Mouse (Mus musculus): ENCODE data around the gene Topors.
"Not testable (repeated sequence)": the region's sequence is repeated elsewhere in the genome, so short reads cannot be mapped to it uniquely, and the experiment has no call there.

The Topors gene

GRCm38 (mm10) chr4:40269430-40270032 is at the start of gene Topors, which contains the start of gene Smim27:
Gene Topors (minus strand): TSS chr4:40269850.
Gene Smim27 (plus strand): TSS chr4:40269579.
- in situ Hi-C loops (cut with MboI, MseI), result loop anchor here (10.0 to 25.0 kb wide), 3 partner anchors 435 to 1468 kb away; partner anchors contain the start of genes Aptx and Arid3c

- in situ Hi-C loops (cut with MboI, MseI), result no loop called here
Measured at GRCm38 (mm10) chr4:40317404-40317803, 47.8 kb upstream of the Topors start.

GRCm38 (mm10) chr4:40313026-40313425 is 43.4 kb upstream of the Topors start:
- in situ Hi-C loops (cut with MboI, MseI), result no loop called here

DNA sequence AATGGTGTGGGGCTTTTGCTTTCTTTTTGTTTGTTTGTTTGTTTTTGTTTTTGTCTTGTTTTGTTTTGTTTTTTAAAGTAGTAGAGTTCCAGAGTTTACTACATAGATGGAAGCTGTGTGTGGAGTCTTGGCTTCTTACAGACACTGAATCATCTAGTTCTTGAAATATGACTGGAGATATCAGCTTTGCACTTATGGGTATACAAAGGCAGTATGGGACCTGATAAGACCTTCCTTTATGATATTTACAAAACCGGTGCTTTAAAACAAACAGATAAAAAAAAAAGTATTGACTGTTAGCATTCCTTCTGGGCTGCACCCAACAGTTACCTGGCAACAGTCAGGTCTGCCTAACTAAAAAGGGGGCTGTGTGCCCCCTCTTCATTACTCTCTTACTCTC is 42.6 kb upstream of the Topors start:
- in situ Hi-C loops (cut with MboI, MseI), result no loop called here

DNA sequence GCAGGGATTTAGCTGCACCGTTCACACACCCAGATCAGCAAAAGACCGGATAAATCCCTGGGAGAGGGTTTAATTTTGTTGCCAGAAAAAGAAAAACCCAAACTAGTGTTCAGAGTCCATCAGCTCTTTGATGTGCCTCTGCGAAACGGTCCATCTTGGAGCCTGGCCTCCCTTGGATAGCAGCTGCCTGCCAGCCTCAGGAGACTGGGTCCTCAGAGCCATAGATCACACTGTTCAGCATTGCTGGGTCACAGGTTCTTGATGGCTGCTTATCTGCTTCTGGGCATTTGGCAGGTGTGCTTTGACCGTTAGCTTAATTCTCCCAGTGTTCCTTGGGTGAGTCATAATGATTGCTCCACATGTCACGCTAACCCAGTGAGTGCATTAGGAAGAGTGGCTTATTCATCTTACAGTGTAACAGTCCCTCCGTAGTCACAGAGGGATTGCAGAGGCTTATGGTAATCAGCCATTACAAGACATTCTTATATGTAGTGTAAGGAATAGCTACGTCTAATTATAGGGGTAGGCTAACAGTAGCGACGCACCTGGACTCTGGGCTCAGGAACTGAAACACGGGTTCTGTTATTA is 41.2 kb upstream of the Topors start:
- in situ Hi-C loops (cut with MboI, MseI), result no loop called here

- in situ Hi-C loops (cut with MboI, MseI), result no loop called here
Measured at GRCm38 (mm10) chr4:40309682-40310081, 40.0 kb upstream of the Topors start.

- in situ Hi-C loops (cut with MboI, MseI), result no loop called here
Measured at GRCm38 (mm10) chr4:40302445-40303125, 32.9 kb upstream of the Topors start.

DNA sequence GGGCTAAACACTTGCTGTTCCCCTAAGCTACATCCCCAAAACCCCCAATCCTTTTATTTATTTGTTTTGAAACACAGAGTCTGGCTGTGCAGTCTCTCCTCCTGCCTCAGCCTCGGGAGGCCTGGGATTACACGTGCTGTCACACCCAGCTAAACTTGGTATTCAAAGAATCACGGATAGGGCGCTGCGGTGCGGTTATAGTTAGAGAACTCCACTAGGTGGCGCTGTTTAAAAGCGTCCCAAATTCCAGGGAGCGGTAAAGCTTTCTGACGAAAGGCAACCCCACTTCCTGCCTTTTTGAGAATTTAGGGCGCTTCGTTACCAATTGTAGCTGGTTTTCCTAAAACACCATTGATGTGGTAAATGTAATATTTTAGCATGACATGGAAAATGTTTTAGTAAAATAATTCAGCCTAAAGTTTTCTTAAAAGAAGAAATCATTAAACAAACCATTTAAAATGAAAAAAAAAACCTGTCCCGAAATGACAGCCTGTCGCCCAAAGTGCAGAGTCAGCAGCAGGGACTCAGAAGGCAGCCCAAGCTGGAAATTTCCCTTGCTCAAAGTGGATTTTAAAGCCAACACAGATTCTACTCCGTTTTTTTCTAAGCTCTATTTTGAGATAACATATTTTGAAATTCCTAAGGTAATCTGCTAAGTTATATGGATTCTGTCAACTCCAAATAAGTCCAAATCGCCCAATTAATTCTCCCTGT is 31.6 kb upstream of the Topors start:
- in situ Hi-C loops (cut with MboI, MseI), result no loop called here

DNA sequence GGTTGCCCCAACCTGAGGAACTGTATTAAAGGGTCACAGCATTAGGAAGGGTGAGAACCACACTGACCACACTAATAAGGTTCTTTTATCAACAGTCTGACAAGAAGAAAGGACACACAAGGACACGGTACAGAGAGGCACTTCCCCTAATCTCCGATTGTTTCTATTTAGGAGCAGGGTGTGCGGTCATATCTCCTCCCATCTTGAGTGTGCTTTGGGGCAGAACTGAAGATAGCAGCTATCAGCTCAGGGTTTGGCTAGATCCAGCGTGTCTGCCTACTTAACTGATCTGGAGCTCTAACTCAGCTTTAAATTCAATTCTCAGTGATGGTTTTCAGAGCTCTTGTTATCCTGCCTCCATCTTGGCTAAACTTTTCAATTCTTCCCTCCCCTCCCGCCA is 29.5 kb upstream of the Topors start:
- in situ Hi-C loops (cut with MboI, MseI), result loop anchor here (5.0 kb wide), 1 partner anchor 383 kb away; no protein-coding TSS in a partner anchor

GRCm38 (mm10) chr4:40291511-40291910 is 21.9 kb upstream of the Topors start:
- in situ Hi-C loops (cut with MboI, MseI), result not testable (repeated sequence)

DNA sequence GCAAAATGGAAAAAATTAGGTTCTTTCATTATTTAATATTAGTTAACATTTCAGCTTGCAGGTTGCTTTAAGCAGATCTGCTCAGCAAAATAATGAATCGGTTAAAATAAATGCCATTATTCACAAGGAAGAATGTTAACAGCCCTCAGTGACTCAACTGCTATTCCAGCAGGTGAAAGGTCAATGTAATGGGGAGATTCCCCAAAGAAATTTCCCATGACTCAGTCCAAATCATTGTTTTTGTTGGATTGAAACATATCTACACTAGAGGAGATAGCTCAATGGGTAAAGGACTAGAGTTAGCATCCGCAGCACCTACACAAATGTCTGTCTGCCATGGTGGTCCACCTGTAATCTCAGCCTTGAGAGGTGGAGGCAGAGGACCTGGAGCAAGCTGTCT is 19.4 kb upstream of the Topors start:
- in situ Hi-C loops (cut with MboI, MseI), result no loop called here

DNA sequence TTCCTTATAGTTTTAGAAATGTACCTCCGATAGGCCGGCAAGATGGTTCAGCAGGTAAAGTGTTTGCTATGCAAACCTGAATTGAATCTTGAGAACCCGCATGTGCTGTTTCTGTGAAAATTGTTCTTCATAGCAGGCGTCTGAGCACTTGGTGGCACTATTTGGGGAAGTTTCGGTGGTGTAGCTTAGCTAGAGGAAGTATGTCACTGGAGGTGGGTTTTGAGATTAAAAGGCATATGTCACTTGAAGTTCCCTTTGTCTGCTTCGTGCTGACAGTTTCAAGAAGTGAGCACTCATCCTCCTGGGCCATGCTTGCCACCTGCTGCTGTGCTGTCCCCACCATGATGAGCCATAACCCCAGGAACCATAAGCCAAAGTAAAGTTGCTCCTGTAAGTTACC is 17.8 kb upstream of the Topors start:
- in situ Hi-C loops (cut with MboI, MseI), result no loop called here

DNA sequence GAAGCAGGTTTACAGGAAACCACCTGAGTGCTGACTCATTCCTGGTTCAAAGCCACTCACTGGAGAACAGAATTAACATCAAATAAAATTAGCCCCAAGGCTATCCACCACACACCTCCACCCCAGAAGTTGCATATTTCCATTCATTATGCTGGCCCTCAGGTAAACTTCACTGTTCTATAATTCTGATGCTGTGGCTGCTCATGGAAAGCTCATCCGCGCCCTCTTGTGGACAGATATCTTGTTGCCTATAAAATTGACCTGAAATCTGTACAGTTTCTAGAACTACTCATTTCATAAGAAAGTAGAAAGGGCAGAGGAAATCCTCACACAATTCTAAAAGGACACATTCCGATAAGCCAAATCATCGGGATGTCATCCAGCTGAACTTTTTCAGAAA is 15.9 kb upstream of the Topors start:
- in situ Hi-C loops (cut with MboI, MseI), result no loop called here

GRCm38 (mm10) chr4:40279276-40279900 is 9.7 kb upstream of the Topors start, which contains the start of gene Ndufb6:
Gene Ndufb6 (minus strand): TSS chr4:40279421.
- in situ Hi-C loops (cut with MboI, MseI), result no loop called here

- in situ Hi-C loops (cut with MboI, MseI), result no loop called here
Measured at GRCm38 (mm10) chr4:40278880-40279275, 9.2 kb upstream of the Topors start.

DNA sequence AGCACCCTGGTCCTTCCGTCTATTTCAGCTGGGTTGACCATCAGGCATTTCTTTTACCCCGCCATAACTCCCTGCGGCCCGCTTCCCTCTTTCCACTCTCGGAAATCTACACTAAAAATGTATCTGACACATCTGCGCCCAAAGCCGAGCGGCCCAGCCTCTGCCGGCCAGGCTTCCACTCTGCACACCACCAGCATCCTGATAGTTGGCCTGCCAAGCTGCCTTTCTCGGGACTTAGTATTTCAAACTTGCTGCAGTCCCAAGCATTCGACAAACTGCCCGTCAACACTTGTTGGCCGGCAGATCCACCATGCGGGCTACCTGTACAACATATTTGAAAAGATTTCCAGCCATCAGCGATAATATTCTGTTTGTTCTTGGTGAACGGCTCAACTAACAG is 815 bp downstream of the Topors start:
- in situ Hi-C loops (cut with MboI, MseI), result loop anchor here (10.0 to 25.0 kb wide), 3 partner anchors 436 to 1468 kb away; partner anchors contain the start of genes Aptx and Arid3c

DNA sequence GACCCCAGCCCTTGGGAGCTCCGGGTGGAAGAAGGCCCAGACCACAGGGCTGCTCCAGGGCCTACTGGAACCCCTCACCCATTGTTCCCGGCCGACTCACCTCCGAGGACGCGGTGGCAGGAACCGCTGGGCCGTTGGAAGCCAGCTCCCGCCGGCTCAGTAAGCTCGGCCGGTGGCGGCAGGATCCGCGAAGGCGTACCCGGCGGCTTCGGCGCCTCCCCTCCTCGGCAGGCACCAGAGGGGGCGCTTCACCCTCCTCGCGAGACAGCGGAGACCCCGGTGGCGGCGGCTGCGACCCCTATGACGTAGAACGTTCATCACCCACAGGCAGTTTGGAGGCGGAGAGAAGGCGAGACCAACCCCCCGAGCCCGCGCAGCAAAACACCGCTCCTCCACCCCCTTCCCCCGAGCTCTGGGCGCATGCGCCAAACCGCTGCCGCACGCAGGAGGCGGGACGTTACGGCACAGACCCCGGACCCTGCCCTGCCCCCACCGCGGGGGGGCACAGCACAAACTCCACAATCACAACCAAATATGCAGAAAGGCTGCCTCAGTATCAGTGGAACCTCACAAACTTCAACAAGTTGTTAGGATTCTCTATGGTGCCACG is 1.3 kb downstream of the Topors start:
- in situ Hi-C loops (cut with MboI, MseI), result loop anchor here (10.0 to 25.0 kb wide), 3 partner anchors 436 to 1469 kb away; partner anchors contain the start of genes Aptx and Arid3c

GRCm38 (mm10) chr4:40267681-40268080 is 2.0 kb downstream of the Topors start:
- in situ Hi-C loops (cut with MboI, MseI), result loop anchor here (10.0 to 25.0 kb wide), 3 partner anchors 437 to 1470 kb away; partner anchors contain the start of genes Aptx and Arid3c

GRCm38 (mm10) chr4:40264321-40264720 is 5.3 kb downstream of the Topors start:
- in situ Hi-C loops (cut with MboI, MseI), result loop anchor here (10.0 to 25.0 kb wide), 3 partner anchors 440 to 1473 kb away; partner anchors contain the start of genes Aptx and Arid3c

DNA sequence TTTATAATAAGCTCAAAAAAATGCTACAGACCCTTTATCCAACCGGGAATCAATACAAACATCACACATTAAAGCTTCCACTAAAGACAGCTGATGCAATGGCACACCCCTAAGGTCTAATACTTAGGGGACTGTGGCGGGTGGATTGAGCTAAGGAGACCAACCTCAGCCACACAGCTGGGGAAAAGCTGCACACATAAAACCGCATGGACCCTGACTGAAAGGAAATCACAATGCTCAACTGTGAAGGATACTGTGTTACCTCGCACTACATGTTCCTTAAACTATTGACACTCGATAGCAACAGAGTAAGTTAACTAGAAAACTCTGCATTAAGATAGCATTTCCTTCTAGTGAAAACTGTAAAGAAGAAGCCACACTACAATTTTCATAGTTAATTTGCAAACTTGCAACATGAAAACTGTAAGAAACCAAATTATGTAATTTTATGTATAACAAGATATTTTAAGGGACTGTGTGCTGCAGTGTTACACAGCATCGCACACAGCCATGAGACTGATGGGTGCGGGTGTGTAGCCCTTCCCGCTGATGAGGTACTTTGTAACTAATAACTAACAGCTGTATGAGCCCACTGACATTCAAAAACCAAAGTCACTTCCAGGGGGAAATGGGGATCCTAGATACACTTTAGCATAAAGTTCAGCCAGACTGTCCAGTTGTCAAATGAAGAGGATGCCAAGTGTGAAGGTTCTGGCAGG is 15.1 kb downstream of the Topors start:
- in situ Hi-C loops (cut with MboI, MseI), result loop anchor here (25.0 kb wide), 2 partner anchors 958 to 1483 kb away; partner anchors contain the start of gene Arid3c

All from regulatory T cell (primary cell).